Mouse (Mus musculus) brain, embryonic 14.5 days (tissue): ENCODE measurements around the gene Cyld.

Source experiments
- CTCF ChIP-seq: fragments of 200-500 bp; IDR thresholded peaks from 2 replicates; pipeline ENCODE4 v1.5.1; 2012; ENCODE audit warnings: inconsistent platforms, mild to moderate bottlenecking, moderate library complexity, borderline replicate concordance; ENCODE audit not compliant: insufficient read depth, insufficient read length; ENCODE audit errors: extremely low read depth
- POLR2A ChIP-seq: fragments of 200-500 bp; IDR thresholded peaks from 2 replicates; pipeline ENCODE4 v1.6.1; 2012; ENCODE audit warnings: mild to moderate bottlenecking, inconsistent platforms, borderline replicate concordance; ENCODE audit not compliant: poor library complexity, insufficient read depth, insufficient read length, severe bottlenecking; ENCODE audit errors: extremely low read depth

GRCm38 (mm10) chr8:88794615-88794907 is 97.7 kb downstream of the Cyld start:
- TF ChIP-seq CTCF (peak; percentile 49; the same call in 1 of the 2 replicates), POLR2A (no peak)
